Mouse (Mus musculus): ENCODE measurements at regions not wholly inside any gene's neighbourhood (a gene's known extent, or its start where the extent isn't known, plus 50 kb on each side); places are given as distances from the start of the nearest gene placed in this dataset.

DNA sequence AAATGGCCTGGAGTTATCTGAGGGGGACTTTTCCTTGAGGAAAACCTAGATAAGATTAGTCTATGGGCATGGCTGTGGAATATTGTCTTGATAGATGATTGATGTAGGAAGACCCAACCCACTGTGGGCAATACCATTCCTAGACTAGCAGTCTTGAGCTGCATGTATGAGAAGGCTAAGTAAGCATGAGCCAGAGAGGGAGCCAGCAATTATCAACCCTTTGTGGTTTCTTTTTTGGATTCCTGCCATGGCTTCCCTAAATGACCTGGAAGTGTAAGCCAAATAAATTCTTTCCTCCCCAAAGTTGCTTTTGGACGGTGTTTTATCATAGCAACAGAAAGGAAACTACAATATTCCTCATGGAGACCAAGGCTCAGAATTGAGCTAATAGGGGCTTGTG lies 253.7 kb upstream of the Dpp6 start:
- no peak for TF ChIP-seq CTCF (IDR thresholded peaks at IDR 0.05; ENCODE audit: insufficient read depth, low read depth, low read length)
- TF ChIP-seq POLR2A (IDR thresholded peaks at IDR 0.05; ENCODE audit: insufficient read depth, low read depth, low read length): no peak
- Histone ChIP-seq H3K4me3 (ENCODE audit: insufficient read depth, low read depth, low read length) (no peak overlapping the region), H3K27ac (ENCODE audit: insufficient read depth, low read depth, low read length) (no peak overlapping the region), H3K4me1 (ENCODE audit: control insufficient read depth, insufficient read depth, low read length) (no peaks in the 10 kb centered on the region)
- WGBS: 26% methylated on average over 1 of the region's 1 CpGs

DNA sequence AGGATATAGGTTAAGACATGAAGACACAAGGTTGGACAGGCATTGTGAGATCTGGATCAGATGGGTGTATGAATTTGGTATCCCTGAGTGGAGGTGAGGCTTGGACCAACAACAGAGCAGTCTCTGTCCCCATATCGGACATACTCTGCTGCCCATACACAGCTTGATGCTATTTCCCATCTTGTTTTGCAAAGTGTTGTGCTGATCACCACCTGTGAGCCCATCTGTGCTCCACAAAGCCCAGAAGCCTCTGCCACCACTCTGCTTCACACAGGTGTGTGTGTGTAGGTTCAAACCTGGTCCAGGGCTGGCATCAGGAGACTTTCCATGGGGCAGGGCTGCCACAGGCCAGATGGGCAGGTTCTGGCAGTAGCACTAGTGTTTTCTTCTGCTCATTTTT lies 252.9 kb upstream of the Dpp6 start:
- WGBS: 96% methylated on average over 1 of the region's 1 CpGs
- H3K27ac ChIP-seq (ENCODE audit: insufficient read depth, low read depth, low read length): no peak overlapping the region
- TF ChIP-seq CTCF (IDR thresholded peaks at IDR 0.05; ENCODE audit: insufficient read depth, low read depth, low read length) (no peak), POLR2A (IDR thresholded peaks at IDR 0.05; ENCODE audit: insufficient read depth, low read depth, low read length) (no peak)

GRCm38 (mm10) chr5:26572691-26573191 lies 244.3 kb upstream of the Dpp6 start:
- 78% methylated on average over 3 of the region's 3 CpGs for WGBS
- Histone ChIP-seq H3K27ac (ENCODE audit: insufficient read depth, low read depth, low read length) (no peak overlapping the region), H3K4me3 (ENCODE audit: insufficient read depth, low read depth, low read length) (no peak overlapping the region), H3K4me1 (ENCODE audit: control insufficient read depth, insufficient read depth, low read length) (no peaks in the 10 kb centered on the region)
- TF ChIP-seq POLR2A (IDR thresholded peaks at IDR 0.05; ENCODE audit: insufficient read depth, low read depth, low read length) (no peak), CTCF (IDR thresholded peaks at IDR 0.05; ENCODE audit: insufficient read depth, low read depth, low read length) (no peak)

More for the DNA sequence above, 252.9 kb upstream of the Dpp6 start:
- Histone ChIP-seq H3K4me1 (ENCODE audit: control insufficient read depth, insufficient read depth, low read length) (no peaks in the 10 kb centered on the region), H3K4me3 (ENCODE audit: insufficient read depth, low read depth, low read length) (no peak overlapping the region)

DNA sequence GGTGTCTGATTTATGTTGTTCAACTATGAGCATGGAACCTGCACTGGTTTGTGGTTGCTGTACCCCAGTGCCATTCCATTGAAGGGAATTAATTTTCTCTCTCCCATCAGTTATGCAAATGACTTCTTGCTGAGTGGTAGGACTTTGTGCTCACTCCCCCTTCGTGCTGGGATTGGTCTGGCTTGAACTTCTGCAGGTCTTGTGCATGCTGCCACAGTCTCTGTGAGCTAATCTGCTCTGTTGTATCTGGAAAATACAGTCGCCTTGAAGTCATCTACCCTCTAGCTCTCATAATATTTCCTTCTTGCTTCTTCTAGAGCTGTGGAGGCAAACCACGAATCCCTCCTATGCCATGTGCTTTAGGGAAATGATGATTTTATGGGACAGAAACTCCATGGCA lies 243.6 kb upstream of the Dpp6 start:
- Histone ChIP-seq H3K4me3 (ENCODE audit: insufficient read depth, low read depth, low read length) (no peak overlapping the region), H3K27ac (ENCODE audit: insufficient read depth, low read depth, low read length) (no peak overlapping the region), H3K4me1 (ENCODE audit: control insufficient read depth, insufficient read depth, low read length) (no peaks in the 10 kb centered on the region)
- TF ChIP-seq CTCF (IDR thresholded peaks at IDR 0.05; ENCODE audit: insufficient read depth, low read depth, low read length): no peak
- 64% methylated on average over 3 of the region's 3 CpGs for WGBS

DNA sequence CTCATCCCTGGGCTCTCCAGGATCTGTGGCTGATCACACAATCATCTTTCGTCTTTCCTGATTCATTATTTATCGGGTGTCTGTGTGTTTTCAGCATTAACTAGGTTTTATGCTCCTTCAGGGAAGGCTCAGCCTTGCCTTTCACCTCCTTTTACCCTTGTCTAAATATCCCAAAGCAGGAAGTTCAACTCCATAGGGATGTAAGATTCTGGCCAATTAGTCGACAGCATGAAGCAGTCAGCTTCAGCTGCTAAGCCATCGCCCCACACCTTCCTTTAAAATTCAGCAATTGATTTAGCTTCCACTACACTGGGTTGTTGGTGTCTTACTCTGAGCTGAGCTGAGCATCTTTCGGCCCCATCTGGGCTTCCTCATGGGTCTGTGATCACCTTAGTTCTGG lies 230.9 kb upstream of the Dpp6 start:
- WGBS: 87% methylated on average over 5 of the region's 5 CpGs
- TF ChIP-seq CTCF (IDR thresholded peaks at IDR 0.05; ENCODE audit: insufficient read depth, low read depth, low read length): no peak
- TF ChIP-seq POLR2A (IDR thresholded peaks at IDR 0.05; ENCODE audit: insufficient read depth, low read depth, low read length): no peak

DNA sequence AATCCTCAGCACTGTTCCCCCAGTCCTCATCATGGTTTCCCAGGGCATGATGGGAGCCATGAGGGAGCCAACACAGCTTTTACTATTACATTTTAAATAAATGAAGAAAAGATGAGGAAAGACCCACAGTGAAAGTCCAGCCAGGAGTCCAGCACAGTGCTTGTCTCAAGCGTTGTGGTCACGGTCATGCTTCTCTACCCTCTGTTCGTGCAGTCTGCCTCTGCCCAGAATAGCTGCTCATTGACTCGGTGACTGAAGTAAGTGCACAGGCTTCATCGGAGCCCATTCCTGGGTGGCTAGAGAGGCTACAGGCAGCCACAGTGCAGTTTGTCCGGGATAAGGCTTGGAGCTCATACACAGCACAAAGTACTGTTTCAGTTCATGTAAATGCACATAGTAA lies 226.1 kb upstream of the Dpp6 start:
- peaks cover 8% of the 10 kb centered on the region for H3K4me1 ChIP-seq (ENCODE audit: control insufficient read depth, insufficient read depth, low read length)
- H3K27ac ChIP-seq (ENCODE audit: insufficient read depth, low read depth, low read length): no peak overlapping the region
- WGBS: 85% methylated on average over 6 of the region's 6 CpGs
- H3K4me3 ChIP-seq (ENCODE audit: insufficient read depth, low read depth, low read length): no peak overlapping the region
- TF ChIP-seq POLR2A (IDR thresholded peaks at IDR 0.05; ENCODE audit: insufficient read depth, low read depth, low read length) (no peak), CTCF (IDR thresholded peaks at IDR 0.05; ENCODE audit: insufficient read depth, low read depth, low read length) (no peak)

More for the DNA sequence above, 230.9 kb upstream of the Dpp6 start:
- Histone ChIP-seq H3K27ac (ENCODE audit: insufficient read depth, low read depth, low read length) (no peak overlapping the region), H3K4me3 (ENCODE audit: insufficient read depth, low read depth, low read length) (no peak overlapping the region), H3K4me1 (ENCODE audit: control insufficient read depth, insufficient read depth, low read length) (no peaks in the 10 kb centered on the region; the same call in 1 of the 2 replicates)

DNA sequence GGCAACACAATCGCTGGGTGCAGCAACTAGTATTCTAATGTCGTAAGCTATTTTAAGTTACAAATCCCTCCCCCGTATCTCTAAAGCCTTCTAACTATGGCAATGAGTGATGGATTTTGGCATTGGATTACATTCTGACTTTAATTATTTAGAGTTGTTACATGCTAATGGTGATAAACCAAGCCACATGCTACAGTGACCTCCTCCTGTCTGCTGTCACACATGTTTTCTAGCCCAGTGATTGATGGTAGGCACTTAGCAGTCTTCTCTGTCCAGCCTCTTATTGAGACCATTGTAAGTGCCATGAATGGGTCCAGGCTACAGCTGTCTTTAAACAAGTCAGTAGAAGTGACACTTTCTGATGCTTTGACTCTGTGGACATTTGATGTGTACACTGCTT lies 224.7 kb upstream of the Dpp6 start:
- 44% methylated on average over 3 of the region's 3 CpGs for WGBS
- Histone ChIP-seq H3K4me1 (ENCODE audit: control insufficient read depth, insufficient read depth, low read length) (peaks cover 8% of the 10 kb centered on the region), H3K4me3 (ENCODE audit: insufficient read depth, low read depth, low read length) (no peak overlapping the region), H3K27ac (ENCODE audit: insufficient read depth, low read depth, low read length) (no peak overlapping the region)
- no peak for TF ChIP-seq POLR2A (IDR thresholded peaks at IDR 0.05; ENCODE audit: insufficient read depth, low read depth, low read length)
- no peak for TF ChIP-seq CTCF (IDR thresholded peaks at IDR 0.05; ENCODE audit: insufficient read depth, low read depth, low read length)

- TF ChIP-seq POLR2A (IDR thresholded peaks at IDR 0.05; ENCODE audit: insufficient read depth, low read depth, low read length) (no peak), CTCF (IDR thresholded peaks at IDR 0.05; ENCODE audit: insufficient read depth, low read depth, low read length) (no peak)
- 79% methylated on average over 2 of the region's 2 CpGs for WGBS
- no peaks in the 10 kb centered on the region; the same call in 1 of the 2 replicates for H3K4me1 ChIP-seq (ENCODE audit: control insufficient read depth, insufficient read depth, low read length)
- H3K4me3 ChIP-seq (ENCODE audit: insufficient read depth, low read depth, low read length): no peak overlapping the region
- peak overlapping the region; percentile 68 for H3K27ac ChIP-seq (ENCODE audit: insufficient read depth, low read depth, low read length)
Measured at GRCm38 (mm10) chr5:26597991-26598390, 219.0 kb upstream of the Dpp6 start.

GRCm38 (mm10) chr5:26619272-26619671 lies 197.7 kb upstream of the Dpp6 start:
- no peak for TF ChIP-seq POLR2A (IDR thresholded peaks at IDR 0.05; ENCODE audit: insufficient read depth, low read depth, low read length)
- no peak for TF ChIP-seq CTCF (IDR thresholded peaks at IDR 0.05; ENCODE audit: insufficient read depth, low read depth, low read length)
- no peak overlapping the region for H3K27ac ChIP-seq (ENCODE audit: insufficient read depth, low read depth, low read length)
- WGBS: 82% methylated on average over 2 of the region's 2 CpGs
- H3K4me1 ChIP-seq (ENCODE audit: control insufficient read depth, insufficient read depth, low read length): no peaks in the 10 kb centered on the region
- H3K4me3 ChIP-seq (ENCODE audit: insufficient read depth, low read depth, low read length): no peak overlapping the region

GRCm38 (mm10) chr5:26622116-26622515 lies 194.9 kb upstream of the Dpp6 start:
- H3K4me1 ChIP-seq (ENCODE audit: control insufficient read depth, insufficient read depth, low read length): no peaks in the 10 kb centered on the region
- WGBS: 66% methylated on average over 2 of the region's 2 CpGs
- no peak overlapping the region for H3K4me3 ChIP-seq (ENCODE audit: insufficient read depth, low read depth, low read length)
- TF ChIP-seq CTCF (IDR thresholded peaks at IDR 0.05; ENCODE audit: insufficient read depth, low read depth, low read length): no peak
- no peak for TF ChIP-seq POLR2A (IDR thresholded peaks at IDR 0.05; ENCODE audit: insufficient read depth, low read depth, low read length)
- no peak overlapping the region for H3K27ac ChIP-seq (ENCODE audit: insufficient read depth, low read depth, low read length)

Measured in olfactory bulb, adult 2 months (tissue).